Comparison of ENCODE assay signal across 33 mouse cellular contexts in genomic region chr14:54582536-54582935, GRCm38 (mm10). TPM values are rescaled to one million over a fixed set of nuclear protein-coding genes. Genes with fewer than 3 reads are reported as not detected.
DNase-seq lines count a peak whose midpoint lies in the region; ATAC-seq and TF ChIP-seq lines count a peak whose summit lies in the region.
"Had no signal": no experiment of that assay in that cellular context is flagged by ENCODE, and none has a peak within 500 bp of the region (broad histone marks: within the 10 kb centered on the region; RNA-seq: fewer than 3 reads in every experiment).

No protein-coding gene starts in this region.

- H3K27ac ChIP-seq in intestine, postnatal 0 days (ENCODE audit: low read depth, low read length): no peak overlapping the region
- H3K27ac ChIP-seq in intestine, embryonic 16.5 days (ENCODE audit: low read length): no peak overlapping the region
- 0 out of 2 replicates have a peak overlapping the region, but pooled peaks have one; percentile 55 for H3K27ac ChIP-seq in liver, embryonic 12.5 days
- peak overlapping the region; percentile 36 for H3K27ac ChIP-seq in liver, postnatal 0 days (ENCODE audit: low read depth)
- H3K27ac ChIP-seq: embryonic facial prominence, embryonic 10.5 days; embryonic facial prominence, embryonic 15.5 days; forebrain, embryonic 13.5 days; hindbrain, embryonic 14.5 days; layer of hippocampus, adult 2 months; limb, embryonic 13.5 days; midbrain, embryonic 12.5 days; neural tube, embryonic 12.5 days; stomach, postnatal 0 days had no signal

- WGBS in intestine, postnatal 0 days: 70% methylated on average over 9 of the region's 9 CpGs
- WGBS in intestine, embryonic 16.5 days: 80% methylated on average over 9 of the region's 9 CpGs
- 71% methylated on average over 9 of the region's 9 CpGs for WGBS in liver, embryonic 12.5 days (ENCODE audit: insufficient replicate concordance)
- WGBS in liver, postnatal 0 days (ENCODE audit: insufficient replicate concordance): 71% methylated on average over 9 of the region's 9 CpGs

- 0 out of 2 replicates have a peak, but pooled peaks have one; percentile 29 for ATAC-seq in intestine, postnatal 0 days
- ATAC-seq in intestine, embryonic 16.5 days: no peak
- ATAC-seq in liver, embryonic 12.5 days: peak; percentile 55
- peak; percentile 75 for ATAC-seq in liver, postnatal 0 days
- ATAC-seq: forebrain, embryonic 13.5 days; Patski had no signal

- no peak overlapping the region for H3K9ac ChIP-seq in intestine, postnatal 0 days (ENCODE audit: low read depth, low read length)
- no peak overlapping the region for H3K9ac ChIP-seq in intestine, embryonic 16.5 days (ENCODE audit: low read depth, low read length)
- no peak overlapping the region for H3K9ac ChIP-seq in liver, embryonic 12.5 days
- H3K9ac ChIP-seq in liver, postnatal 0 days (replicated peaks): no peak overlapping the region
- H3K9ac ChIP-seq: embryonic facial prominence, embryonic 15.5 days; forebrain, embryonic 13.5 days; hindbrain, embryonic 14.5 days; limb, embryonic 13.5 days; lung, embryonic 14.5 days; midbrain, embryonic 12.5 days; neural tube, embryonic 12.5 days had no signal

- H3K36me3 ChIP-seq in intestine, postnatal 0 days (ENCODE audit: control insufficient read depth, insufficient read depth): peaks cover 3% of the 10 kb centered on the region; the same call in 1 of the 2 replicates
- H3K36me3 ChIP-seq in intestine, embryonic 16.5 days (ENCODE audit: control insufficient read depth, insufficient read depth, low read length): no peaks in the 10 kb centered on the region
- H3K36me3 ChIP-seq in liver, embryonic 12.5 days: peaks cover 17% of the 10 kb centered on the region
- no peaks in the 10 kb centered on the region for H3K36me3 ChIP-seq in liver, postnatal 0 days (replicated peaks; ENCODE audit: insufficient read depth, low read length)

- no peaks in the 10 kb centered on the region for H3K27me3 ChIP-seq in intestine, postnatal 0 days (replicated peaks; ENCODE audit: control insufficient read depth, insufficient read depth, low read length)
- no peaks in the 10 kb centered on the region for H3K27me3 ChIP-seq in intestine, embryonic 16.5 days (replicated peaks; ENCODE audit: control insufficient read depth, insufficient read depth, low read length)
- peaks cover 21% of the 10 kb centered on the region for H3K27me3 ChIP-seq in liver, embryonic 12.5 days (replicated peaks)
- peaks cover 5% of the 10 kb centered on the region for H3K27me3 ChIP-seq in liver, postnatal 0 days (ENCODE audit: insufficient read depth, low read length)
- H3K27me3 ChIP-seq: embryonic facial prominence, embryonic 15.5 days; forebrain, embryonic 13.5 days; limb, embryonic 13.5 days; midbrain, embryonic 12.5 days; neural tube, embryonic 12.5 days; Patski had no signal

- no peaks in the 10 kb centered on the region for H3K4me1 ChIP-seq in intestine, postnatal 0 days (replicated peaks; ENCODE audit: control insufficient read depth, insufficient read depth, low read length)
- peaks cover 16% of the 10 kb centered on the region for H3K4me1 ChIP-seq in intestine, embryonic 16.5 days (ENCODE audit: control insufficient read depth, insufficient read depth, low read length)
- peaks cover 22% of the 10 kb centered on the region for H3K4me1 ChIP-seq in liver, embryonic 12.5 days
- H3K4me1 ChIP-seq in liver, postnatal 0 days (ENCODE audit: insufficient read depth): peaks cover 23% of the 10 kb centered on the region

- TF ChIP-seq CTCF in intestine, postnatal 0 days (IDR thresholded peaks at IDR 0.05; ENCODE audit: low read depth): no peak
- no peak for TF ChIP-seq CTCF in liver, postnatal 0 days (IDR thresholded peaks at IDR 0.05; ENCODE audit: low read depth)

- H3K4me3 ChIP-seq in intestine, postnatal 0 days (ENCODE audit: low read depth, low read length): no peak overlapping the region
- H3K4me3 ChIP-seq in intestine, embryonic 16.5 days (ENCODE audit: low read length): no peak overlapping the region
- no peak overlapping the region for H3K4me3 ChIP-seq in liver, embryonic 12.5 days
- no peak overlapping the region for H3K4me3 ChIP-seq in liver, postnatal 0 days (ENCODE audit: low read depth, low read length)
- H3K4me3 ChIP-seq: embryonic facial prominence, embryonic 10.5 days; embryonic facial prominence, embryonic 15.5 days; forebrain, embryonic 13.5 days; layer of hippocampus, adult 2 months; limb, embryonic 13.5 days; midbrain, embryonic 12.5 days; myocyte; neural tube, embryonic 12.5 days had no signal

- no peaks in the 10 kb centered on the region for H3K9me3 ChIP-seq in intestine, postnatal 0 days (ENCODE audit: control insufficient read depth)
- no peaks in the 10 kb centered on the region for H3K9me3 ChIP-seq in intestine, embryonic 16.5 days (ENCODE audit: control insufficient read depth, low read length)
- H3K9me3 ChIP-seq in liver, embryonic 12.5 days (replicated peaks): no peaks in the 10 kb centered on the region
- H3K9me3 ChIP-seq in liver, postnatal 0 days (ENCODE audit: low read length): no peaks in the 10 kb centered on the region
- H3K9me3 ChIP-seq: embryonic facial prominence, embryonic 10.5 days; embryonic facial prominence, embryonic 15.5 days; forebrain, embryonic 13.5 days; limb, embryonic 13.5 days; midbrain, embryonic 12.5 days; neural tube, embryonic 12.5 days had no signal

- TF ChIP-seq EP300 in liver, postnatal 0 days (IDR thresholded peaks at IDR 0.05; ENCODE audit: low read depth): no peak

- intact Hi-C loops in heart, postnatal 14 days (cut with DNase I): loop anchor here (5.0 kb wide), 1 partner anchor 60 kb away; the partner anchor contains the start of genes Cdh24 and Gm17606

- DNase-seq in liver: peak; percentile 25
- DNase-seq in liver, postnatal 0 days: no peak
- DNase-seq in heart, postnatal 14 days: no peak
- no peak for DNase-seq in T-cell, adult 2 months (ENCODE audit: low spot score)
- DNase-seq: adrenal gland, postnatal 36 days; cerebellum, adult 2 months; cerebellum, postnatal 14 days; gastrocnemius, postnatal 14 days; kidney, postnatal 14 days; lung, embryonic 14.5 days; lung, postnatal 14 days; right cerebral cortex, adult 18-20 months; spleen, adult 18-20 months; thymus, adult 18-20 months; thymus, postnatal 25 days had no signal

- H3K4me2 ChIP-seq in intestine, postnatal 0 days (replicated peaks; ENCODE audit: low read depth): no peak overlapping the region
- no peak overlapping the region for H3K4me2 ChIP-seq in intestine, embryonic 16.5 days (ENCODE audit: low read depth, low read length)
- no peak overlapping the region for H3K4me2 ChIP-seq in liver, embryonic 12.5 days
- H3K4me2 ChIP-seq in liver, postnatal 0 days (ENCODE audit: low read depth, low read length): peak overlapping the region; percentile 36
- H3K4me2 ChIP-seq: embryonic facial prominence, embryonic 15.5 days; forebrain, embryonic 13.5 days; heart, embryonic 11.5 days; hindbrain, embryonic 14.5 days; limb, embryonic 13.5 days; lung, embryonic 14.5 days; midbrain, embryonic 12.5 days; neural tube, embryonic 12.5 days had no signal

RNA-seq across cellular contexts. Expression of gene Ajuba, which starts 5.2 kb away (rescaled TPM):
- polyA plus RNA-seq in intestine, postnatal 0 days (2015; fragmentation: Nextera tagmentation; extraction: Ambion mirVana): 13.1 and 15.1 TPM in 2 replicates
- 12.9 and 13.1 TPM in 2 replicates for polyA plus RNA-seq in intestine, embryonic 16.5 days (2015; fragmentation: Nextera tagmentation; extraction: Ambion mirVana)
- polyA plus RNA-seq in liver, embryonic 12.5 days (2016; fragmentation: Nextera tagmentation; extraction: Ambion mirVana): 10.4 and 12.7 TPM in 2 replicates
- polyA plus RNA-seq in liver, postnatal 0 days (2015; fragmentation: Nextera tagmentation; extraction: Ambion mirVana): 6.6 and 11.1 TPM in 2 replicates
- 10 to 100 TPM; 10.2 to 10.7 TPM for total RNA-seq in heart, postnatal 14 days (2021)

RNA-seq across cellular contexts. Expression of gene 4931414P19Rik, which starts 23.3 kb away (rescaled TPM):
- 2.9 and 3.1 TPM in 2 replicates for polyA plus RNA-seq in intestine, postnatal 0 days (2015; fragmentation: Nextera tagmentation; extraction: Ambion mirVana)
- 6.0 and 7.8 TPM in 2 replicates for polyA plus RNA-seq in intestine, embryonic 16.5 days (2015; fragmentation: Nextera tagmentation; extraction: Ambion mirVana)
- 3.7 and 4.1 TPM in 2 replicates for polyA plus RNA-seq in liver, embryonic 12.5 days (2016; fragmentation: Nextera tagmentation; extraction: Ambion mirVana)
- polyA plus RNA-seq in liver, postnatal 0 days (2015; fragmentation: Nextera tagmentation; extraction: Ambion mirVana): 1.2 and 1.4 TPM in 2 replicates
- 1 to 10 TPM; 5.0 to 6.0 TPM for total RNA-seq in heart, postnatal 14 days (2021)

RNA-seq across cellular contexts. Expression of gene Haus4, which starts 28.1 kb away (rescaled TPM):
- 28.2 and 29.4 TPM in 2 replicates for polyA plus RNA-seq in intestine, postnatal 0 days (2015; fragmentation: Nextera tagmentation; extraction: Ambion mirVana)
- polyA plus RNA-seq in intestine, embryonic 16.5 days (2015; fragmentation: Nextera tagmentation; extraction: Ambion mirVana): 46.9 and 56.0 TPM in 2 replicates
- polyA plus RNA-seq in liver, embryonic 12.5 days (2016; fragmentation: Nextera tagmentation; extraction: Ambion mirVana): 49.3 and 52.0 TPM in 2 replicates
- 33.2 and 35.1 TPM in 2 replicates for polyA plus RNA-seq in liver, postnatal 0 days (2015; fragmentation: Nextera tagmentation; extraction: Ambion mirVana)
- 1 to 10 TPM; 5.2 to 6.1 TPM for total RNA-seq in heart, postnatal 14 days (2021)

RNA-seq across cellular contexts. Expression of gene Psmb5, which starts 35.3 kb away (rescaled TPM):
- 246 and 274 TPM in 2 replicates for polyA plus RNA-seq in intestine, postnatal 0 days (2015; fragmentation: Nextera tagmentation; extraction: Ambion mirVana)
- 358 and 395 TPM in 2 replicates for polyA plus RNA-seq in intestine, embryonic 16.5 days (2015; fragmentation: Nextera tagmentation; extraction: Ambion mirVana)
- polyA plus RNA-seq in liver, embryonic 12.5 days (2016; fragmentation: Nextera tagmentation; extraction: Ambion mirVana): 281 and 292 TPM in 2 replicates
- 148 and 157 TPM in 2 replicates for polyA plus RNA-seq in liver, postnatal 0 days (2015; fragmentation: Nextera tagmentation; extraction: Ambion mirVana)
- total RNA-seq in heart, postnatal 14 days (2021): 100 to 1,000 TPM; 186 to 196 TPM

RNA-seq across cellular contexts. Expression of gene Psmb11, which starts 38.7 kb away (rescaled TPM):
- not detected in 2 replicates for polyA plus RNA-seq in intestine, postnatal 0 days (2015; fragmentation: Nextera tagmentation; extraction: Ambion mirVana)
- not detected in 2 replicates for polyA plus RNA-seq in intestine, embryonic 16.5 days (2015; fragmentation: Nextera tagmentation; extraction: Ambion mirVana)
- not detected in 2 replicates for polyA plus RNA-seq in liver, embryonic 12.5 days (2016; fragmentation: Nextera tagmentation; extraction: Ambion mirVana)
- polyA plus RNA-seq in liver, postnatal 0 days (2015; fragmentation: Nextera tagmentation; extraction: Ambion mirVana): not detected in 2 replicates
- total RNA-seq in heart, postnatal 14 days (2021): 1 to 10 TPM in 1 of 2 experiments, not detected in 1; 1.1 TPM
- total RNA-seq: adrenal gland, postnatal 36 days; gastrocnemius, postnatal 14 days; hematopoietic stem cell, adult 5-6 weeks; MEL; midbrain, postnatal 0 days had no signal
- polyA plus RNA-seq: cerebellum, adult 2 months; embryonic facial prominence, embryonic 15.5 days; heart, embryonic 11.5 days; lung, embryonic 14.5 days; midbrain, embryonic 12.5 days; midbrain, postnatal 0 days; myocyte; neural tube, embryonic 12.5 days; stomach, postnatal 0 days had no signal

Comparison
In these comparisons a context has a peak if more than half of its experiments do, and no peak if none do; other contexts are left out.
1. H3K27ac ChIP-seq: peak in liver, embryonic 12.5 days (single experiment) and liver, postnatal 0 days (single experiment); none in intestine, postnatal 0 days (single experiment) and intestine, embryonic 16.5 days (single experiment).